Mouse (Mus musculus): Measurements from ENCODE around the gene Spg20. TPM values are rescaled to one million over a fixed set of nuclear protein-coding genes. Genes with fewer than 3 reads are reported as not detected.

Gene Spg20
- total RNA-seq, 1 experiment from 2014 or later = 48.3 TPM

DNA sequence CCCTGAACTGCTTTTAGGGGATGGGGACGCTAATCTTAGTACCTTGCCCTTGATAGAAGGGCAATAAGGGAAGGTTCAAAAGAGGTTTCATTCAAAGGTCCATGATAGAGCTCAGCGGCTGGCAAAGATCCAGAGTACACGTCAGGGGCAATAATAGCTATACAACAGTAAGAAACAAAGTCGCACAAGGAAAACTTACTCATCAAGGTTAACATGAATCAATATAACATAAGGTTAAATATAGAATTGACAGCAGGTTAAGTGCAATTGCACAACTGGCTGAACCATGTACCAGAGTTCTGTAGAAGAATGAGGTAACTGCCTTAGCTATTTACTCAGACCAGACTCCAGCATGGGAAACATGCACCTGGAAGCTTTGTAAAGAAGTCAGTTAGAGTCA is 22.6 kb upstream of the Spg20 start:
- ATAC-seq (replicated peaks in 1 of 2; ENCODE audit: insufficient read depth in 1 of 2, low FRiP score in 2 of 2, low TSS enrichment in 1 of 2, low read depth in 1 of 2, poor library complexity in 2 of 2, severe bottlenecking in 2 of 2) = no peak

DNA sequence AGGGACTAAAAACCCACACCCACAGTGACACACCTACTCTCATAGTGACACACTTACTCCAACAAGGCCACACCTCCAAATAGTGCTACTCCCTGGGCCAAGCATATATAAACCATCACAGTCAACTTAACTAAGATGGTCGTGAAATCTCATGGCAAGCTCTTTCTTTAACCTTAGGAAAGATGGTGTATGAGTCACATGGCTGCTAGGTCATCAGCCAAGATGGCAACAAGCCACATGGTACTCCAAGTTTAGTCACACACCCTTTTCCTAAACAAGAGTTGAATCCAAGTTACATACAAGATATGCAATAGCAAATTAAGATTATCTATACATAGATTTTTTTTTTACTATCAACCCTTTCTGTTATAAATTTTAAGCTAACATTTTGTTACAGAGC is 18.7 kb upstream of the Spg20 start:
- ATAC-seq (replicated peaks in 1 of 2; ENCODE audit: insufficient read depth in 1 of 2, low FRiP score in 2 of 2, low TSS enrichment in 1 of 2, low read depth in 1 of 2, poor library complexity in 2 of 2, severe bottlenecking in 2 of 2) = no peak

DNA sequence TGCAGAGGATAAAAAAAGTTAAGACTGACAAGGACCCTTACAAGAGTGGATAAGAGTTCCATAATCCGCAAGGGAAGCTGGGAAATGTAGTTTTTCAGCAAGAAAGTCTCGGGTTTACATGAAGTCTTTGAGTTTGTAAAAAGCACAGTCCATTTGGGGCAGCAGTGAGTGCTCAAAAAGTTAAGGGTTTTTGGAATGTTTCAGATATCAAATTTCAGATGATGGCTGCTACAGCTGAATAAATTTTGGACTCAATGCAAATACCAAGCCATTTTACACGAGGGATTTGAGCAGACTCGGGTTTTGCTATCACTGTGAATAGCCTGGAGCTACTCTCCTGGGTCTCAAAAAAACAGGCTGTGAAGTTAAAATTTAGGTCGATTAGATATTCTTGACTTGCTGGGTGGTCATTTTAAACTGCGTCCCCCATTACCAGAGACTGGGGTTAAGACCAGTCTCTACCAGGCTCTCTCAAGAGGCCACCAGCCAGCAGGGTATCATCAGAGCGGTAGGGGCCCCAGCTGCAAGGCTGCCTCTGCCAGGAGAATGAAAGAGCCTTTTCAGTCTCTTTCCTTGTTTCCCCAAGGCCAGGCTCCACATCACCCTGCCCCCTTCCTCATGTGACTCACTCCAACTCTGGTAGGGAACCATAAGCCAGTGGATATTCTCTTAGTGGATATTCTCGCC is 15.8 kb upstream of the Spg20 start:
- ATAC-seq (replicated peaks in 1 of 2; ENCODE audit: insufficient read depth in 1 of 2, low FRiP score in 2 of 2, low TSS enrichment in 1 of 2, low read depth in 1 of 2, poor library complexity in 2 of 2, severe bottlenecking in 2 of 2) = no peak

DNA sequence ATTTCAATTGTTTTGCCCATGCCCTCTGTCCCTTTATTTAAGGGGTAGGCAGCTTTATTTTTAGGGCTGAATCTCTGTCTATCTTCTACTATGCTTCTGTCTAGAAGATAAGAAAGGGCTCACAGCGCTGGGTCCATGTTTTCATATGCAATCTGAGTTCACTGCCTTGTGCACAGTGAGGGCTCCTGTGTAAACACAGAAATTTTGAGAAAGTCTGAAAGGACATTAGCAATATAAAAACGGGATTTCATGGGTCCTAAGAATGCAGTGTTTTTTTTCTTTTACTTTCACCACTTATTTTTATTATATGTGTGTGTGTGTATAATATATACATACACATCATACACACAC is 15.3 kb upstream of the Spg20 start:
- no peak for ATAC-seq (replicated peaks in 1 of 2; ENCODE audit: insufficient read depth in 1 of 2, low FRiP score in 2 of 2, low TSS enrichment in 1 of 2, low read depth in 1 of 2, poor library complexity in 2 of 2, severe bottlenecking in 2 of 2)

DNA sequence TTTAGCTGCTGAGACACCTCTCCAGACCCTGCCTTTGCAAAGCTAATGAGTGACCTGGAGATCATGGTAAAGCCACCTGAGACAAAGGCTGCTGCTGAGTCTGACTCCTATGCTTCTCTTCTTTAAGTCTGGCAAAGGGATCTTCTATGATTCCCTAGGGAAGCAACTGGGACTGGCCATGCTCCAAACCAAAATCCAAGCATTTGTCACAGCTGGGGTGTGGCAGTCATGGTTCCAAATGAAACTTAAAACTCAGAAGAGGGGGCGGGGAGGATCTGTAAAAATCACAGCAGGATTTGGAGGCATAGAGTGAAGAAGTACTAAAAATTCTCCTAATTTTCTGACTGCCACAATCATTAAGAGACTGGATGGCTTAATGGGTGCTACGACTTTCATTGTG is 14.7 kb upstream of the Spg20 start:
- ATAC-seq (replicated peaks in 1 of 2; ENCODE audit: insufficient read depth in 1 of 2, low FRiP score in 2 of 2, low TSS enrichment in 1 of 2, low read depth in 1 of 2, poor library complexity in 2 of 2, severe bottlenecking in 2 of 2) = no peak

DNA sequence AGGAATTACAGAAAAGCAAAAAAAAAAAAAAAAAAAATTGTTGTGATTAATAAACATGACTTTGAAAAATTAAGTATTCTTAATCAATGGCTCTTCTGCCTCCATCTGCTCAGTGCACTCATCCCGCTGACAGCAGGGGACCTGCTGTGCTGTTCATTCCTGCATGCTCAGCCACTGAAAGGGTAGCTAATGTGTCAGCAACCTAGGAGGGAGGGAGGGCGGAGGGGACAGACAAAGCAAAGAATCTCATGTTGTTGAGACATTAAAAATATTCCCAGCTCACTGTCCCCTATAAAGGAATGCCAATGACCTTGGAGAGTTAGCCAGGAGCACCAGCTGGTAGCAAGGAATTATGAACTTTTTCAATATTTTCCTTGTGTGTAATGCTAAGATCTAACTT is 13.9 kb upstream of the Spg20 start:
- ATAC-seq (replicated peaks in 1 of 2; ENCODE audit: insufficient read depth in 1 of 2, low FRiP score in 2 of 2, low TSS enrichment in 1 of 2, low read depth in 1 of 2, poor library complexity in 2 of 2, severe bottlenecking in 2 of 2) = no peak

DNA sequence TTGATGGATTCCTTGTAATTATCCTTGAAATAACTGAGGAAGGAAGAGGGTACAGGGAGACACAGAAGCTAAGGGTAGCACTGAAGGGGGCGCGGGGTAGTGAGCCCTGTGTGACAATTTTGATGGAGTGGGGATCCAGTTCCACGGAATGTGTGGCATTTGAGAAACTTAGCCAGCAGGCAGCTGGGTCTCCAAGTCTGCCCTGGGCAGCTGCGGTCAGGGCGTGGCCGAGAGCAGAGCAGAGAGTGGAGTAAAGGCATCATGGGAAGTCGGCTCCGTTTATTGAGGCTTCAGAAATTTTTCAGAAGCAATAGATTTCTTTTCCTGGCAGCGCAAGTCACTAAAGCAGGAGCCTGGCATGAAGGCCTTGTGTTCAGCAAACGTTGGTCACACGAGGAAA is 12.9 kb upstream of the Spg20 start:
- ATAC-seq (replicated peaks in 1 of 2; ENCODE audit: insufficient read depth in 1 of 2, low FRiP score in 2 of 2, low TSS enrichment in 1 of 2, low read depth in 1 of 2, poor library complexity in 2 of 2, severe bottlenecking in 2 of 2) = no peak

DNA sequence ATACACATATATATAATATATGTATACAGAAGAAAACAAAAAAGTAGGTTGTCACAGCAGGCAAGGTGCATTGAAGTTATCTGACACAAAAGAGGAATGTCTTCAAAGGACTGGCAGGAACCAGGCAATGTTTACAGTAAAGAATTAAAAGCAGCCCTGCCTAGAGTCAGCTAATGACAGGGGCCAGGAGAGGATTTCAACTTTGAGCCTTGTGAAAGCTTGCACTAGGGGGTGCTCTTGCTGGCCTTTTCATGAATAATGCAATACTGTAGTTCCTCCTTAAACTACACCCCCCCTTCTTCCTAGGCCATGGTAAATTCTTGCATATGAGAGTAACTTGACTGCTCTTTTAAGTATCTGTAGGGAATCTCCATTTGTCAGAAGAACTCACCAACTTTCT is 10.8 kb upstream of the Spg20 start:
- ATAC-seq (replicated peaks in 1 of 2; ENCODE audit: insufficient read depth in 1 of 2, low FRiP score in 2 of 2, low TSS enrichment in 1 of 2, low read depth in 1 of 2, poor library complexity in 2 of 2, severe bottlenecking in 2 of 2) = no peak

DNA sequence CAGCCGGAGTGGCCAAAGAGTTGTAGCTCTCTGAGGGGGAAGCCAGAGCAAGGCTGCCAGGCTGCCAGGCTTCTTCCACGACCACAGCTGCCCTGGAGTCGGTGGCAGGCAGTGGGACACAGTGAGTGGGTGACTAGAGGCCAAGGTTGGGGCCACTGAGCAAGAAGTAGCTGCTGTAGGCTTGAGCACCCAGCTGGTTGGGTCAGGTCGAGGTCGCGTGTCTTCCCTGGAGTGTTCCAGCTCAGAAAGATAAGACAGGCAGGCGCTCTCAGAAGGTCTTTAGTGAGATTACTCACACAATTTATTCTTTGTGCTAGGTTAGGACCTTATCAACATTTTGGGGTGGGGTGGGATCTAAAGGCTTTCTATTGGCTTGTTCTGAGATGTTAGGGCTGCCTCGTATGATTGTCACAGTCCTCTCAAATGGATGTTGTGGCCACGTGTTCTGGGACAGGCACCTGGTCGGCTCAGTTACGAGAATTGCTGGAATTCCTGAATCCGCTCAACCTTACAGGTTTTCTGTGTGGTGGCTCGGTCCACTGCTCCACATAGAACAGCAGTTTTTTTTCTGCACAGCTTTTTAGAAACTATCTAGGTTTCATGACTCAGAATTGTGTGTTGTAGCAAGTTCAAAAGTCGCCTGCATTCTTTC is 6.4 kb upstream of the Spg20 start:
- no peak for ATAC-seq (replicated peaks in 1 of 2; ENCODE audit: insufficient read depth in 1 of 2, low FRiP score in 2 of 2, low TSS enrichment in 1 of 2, low read depth in 1 of 2, poor library complexity in 2 of 2, severe bottlenecking in 2 of 2)

DNA sequence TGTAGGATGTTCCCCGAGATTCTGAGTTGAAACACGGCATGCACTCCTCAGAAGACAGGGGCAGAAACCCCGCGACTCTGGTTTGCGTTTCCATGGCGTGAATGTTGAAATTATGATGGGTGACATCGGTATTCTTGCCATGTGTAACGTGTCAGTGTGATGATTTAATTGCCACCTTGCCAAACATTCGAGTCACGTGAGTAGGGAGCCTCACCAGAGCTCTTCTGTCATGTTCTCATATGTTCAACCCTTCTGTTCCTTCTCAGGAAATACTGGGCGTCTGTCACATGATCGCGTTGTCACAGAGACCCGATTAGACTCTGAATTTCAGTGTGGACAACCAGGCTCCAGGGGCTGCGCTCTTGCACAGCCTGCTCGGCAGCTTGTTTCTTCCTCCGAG is 5.9 kb upstream of the Spg20 start:
- no peak for ATAC-seq (replicated peaks in 1 of 2; ENCODE audit: insufficient read depth in 1 of 2, low FRiP score in 2 of 2, low TSS enrichment in 1 of 2, low read depth in 1 of 2, poor library complexity in 2 of 2, severe bottlenecking in 2 of 2)

DNA sequence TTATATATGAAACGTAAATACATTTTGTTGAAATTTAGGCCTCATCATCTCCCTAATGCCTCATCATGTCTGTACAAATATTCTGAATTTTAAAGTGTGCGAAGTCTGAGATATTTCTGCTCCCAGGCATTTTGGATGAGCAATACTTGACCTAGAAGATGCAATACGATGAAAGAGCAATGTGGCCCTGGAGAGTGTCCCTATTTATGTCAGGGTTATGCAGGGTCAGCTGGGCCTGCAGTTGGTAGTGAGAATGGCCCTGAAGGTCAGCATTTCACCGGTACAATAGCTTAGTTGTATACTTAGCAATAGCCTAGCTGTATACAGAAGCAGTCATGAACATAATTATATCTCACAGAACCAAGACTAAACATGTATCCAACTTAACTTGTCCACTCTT is 2.8 kb upstream of the Spg20 start:
- ATAC-seq (replicated peaks in 1 of 2; ENCODE audit: insufficient read depth in 1 of 2, low FRiP score in 2 of 2, low TSS enrichment in 1 of 2, low read depth in 1 of 2, poor library complexity in 2 of 2, severe bottlenecking in 2 of 2) = no peak

DNA sequence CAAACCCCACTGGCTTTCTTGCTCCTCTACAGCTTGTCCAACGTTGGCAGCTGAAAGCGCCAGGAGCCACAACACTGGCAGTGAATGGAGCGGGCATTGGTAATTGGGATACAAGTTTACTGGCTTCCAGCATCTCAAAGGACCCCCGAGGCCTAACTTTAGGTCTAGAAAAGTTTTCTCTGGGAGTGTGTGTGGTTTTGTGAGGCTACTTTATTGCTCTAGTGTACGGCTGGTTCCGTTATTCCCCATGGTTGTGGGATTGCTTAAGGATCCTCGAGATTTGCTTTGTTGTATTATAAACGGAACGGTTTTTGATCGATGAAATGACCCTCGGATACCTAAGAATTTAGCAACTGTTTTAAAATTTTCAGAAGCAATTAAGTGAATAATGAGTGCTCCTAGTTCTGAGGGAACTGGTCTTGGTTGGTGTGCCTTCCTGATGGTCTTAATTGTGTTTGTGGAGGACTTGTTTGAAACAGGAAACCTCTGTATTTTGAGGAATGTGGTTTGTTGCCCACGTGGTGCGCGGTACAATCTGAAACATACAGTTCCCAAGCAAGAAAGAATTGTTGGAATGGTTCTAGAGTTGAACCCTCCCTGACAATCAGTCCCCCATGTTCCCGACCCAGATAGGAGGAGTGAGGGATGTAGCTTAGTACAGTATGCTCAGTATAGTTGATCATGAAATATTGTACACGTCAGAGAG is 955 bp downstream of the Spg20 start:
- peak; percentile 12 to 20; a peak in 1 of 4 replicates for ATAC-seq (replicated peaks in 1 of 2; ENCODE audit: insufficient read depth in 1 of 2, low FRiP score in 2 of 2, low TSS enrichment in 1 of 2, low read depth in 1 of 2, poor library complexity in 2 of 2, severe bottlenecking in 2 of 2)

DNA sequence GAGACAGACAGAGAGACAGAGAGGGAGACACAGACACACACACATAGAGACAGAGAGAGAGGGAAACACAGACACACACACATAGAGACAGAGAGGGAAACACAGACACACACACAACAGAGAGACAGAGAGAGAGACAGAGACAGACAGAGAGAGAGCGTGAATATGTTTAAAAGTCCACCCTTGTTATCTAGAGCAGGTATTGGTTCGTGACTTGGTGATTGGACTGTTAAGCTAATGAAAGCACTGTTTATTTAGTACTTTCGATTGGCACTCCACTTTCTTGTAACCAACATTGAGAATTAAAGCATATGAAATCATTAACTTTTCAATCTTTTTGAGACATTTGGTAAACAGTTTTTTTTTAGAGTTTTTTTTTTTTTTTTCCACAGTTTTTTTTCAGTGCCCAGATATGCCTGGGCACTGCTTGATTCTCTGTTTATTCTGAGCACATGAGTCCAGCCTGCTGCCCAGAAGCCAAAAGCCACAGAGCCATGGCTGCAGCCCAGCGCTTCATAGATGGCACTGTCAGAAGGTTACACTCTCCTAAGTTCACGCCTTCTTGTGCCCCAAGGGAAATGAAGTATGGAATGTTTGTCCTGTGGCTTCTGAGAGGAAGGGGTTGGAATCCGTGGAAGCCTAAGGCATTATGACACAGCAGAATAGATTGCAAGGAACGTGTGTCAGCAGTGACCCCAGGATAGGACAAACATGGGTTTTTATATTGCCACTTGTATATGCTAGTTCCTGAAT is 2.6 kb downstream of the Spg20 start:
- no peak for ATAC-seq (replicated peaks in 1 of 2; ENCODE audit: insufficient read depth in 1 of 2, low FRiP score in 2 of 2, low TSS enrichment in 1 of 2, low read depth in 1 of 2, poor library complexity in 2 of 2, severe bottlenecking in 2 of 2)

DNA sequence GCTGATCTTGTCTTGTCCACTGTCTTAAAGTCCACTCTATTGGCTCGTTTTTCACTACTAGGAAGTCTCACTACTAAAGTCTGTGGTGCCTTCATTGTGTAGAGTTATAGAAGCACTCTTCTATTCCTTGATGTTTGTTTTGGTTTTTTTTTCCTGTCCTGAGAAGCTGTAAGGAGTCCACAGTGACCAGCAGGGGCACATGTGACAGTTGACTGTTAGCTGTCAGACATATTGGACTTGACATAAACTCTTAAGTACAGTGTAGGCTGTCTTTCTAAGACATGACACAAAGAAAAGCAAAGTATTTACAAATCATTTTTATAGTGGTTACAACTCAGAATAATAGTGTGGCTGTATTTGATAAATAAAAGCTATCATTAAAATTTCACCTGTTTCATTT is 3.2 kb downstream of the Spg20 start:
- ATAC-seq (replicated peaks in 1 of 2; ENCODE audit: insufficient read depth in 1 of 2, low FRiP score in 2 of 2, low TSS enrichment in 1 of 2, low read depth in 1 of 2, poor library complexity in 2 of 2, severe bottlenecking in 2 of 2) = no peak

DNA sequence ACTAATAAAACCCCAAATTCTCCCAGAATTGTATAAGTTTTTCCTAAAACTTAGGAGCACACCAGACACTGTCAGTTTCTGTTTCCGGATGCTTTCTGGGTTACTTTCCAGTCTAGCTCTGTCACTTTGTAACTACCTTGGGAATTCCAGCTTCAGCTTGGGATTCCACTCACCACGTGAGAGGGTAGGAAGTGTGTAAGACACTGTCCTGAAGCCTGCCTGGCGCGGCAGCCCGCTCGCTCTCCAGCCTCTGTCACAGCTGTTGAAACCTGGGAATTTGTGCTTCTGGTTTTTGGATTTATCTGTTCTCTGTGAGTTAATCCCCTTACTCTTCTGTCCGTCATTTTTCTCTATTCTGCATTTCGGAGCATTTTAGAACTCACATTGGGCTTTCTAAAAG is 4.1 kb downstream of the Spg20 start:
- ATAC-seq (replicated peaks in 1 of 2; ENCODE audit: insufficient read depth in 1 of 2, low FRiP score in 2 of 2, low TSS enrichment in 1 of 2, low read depth in 1 of 2, poor library complexity in 2 of 2, severe bottlenecking in 2 of 2) = no peak

DNA sequence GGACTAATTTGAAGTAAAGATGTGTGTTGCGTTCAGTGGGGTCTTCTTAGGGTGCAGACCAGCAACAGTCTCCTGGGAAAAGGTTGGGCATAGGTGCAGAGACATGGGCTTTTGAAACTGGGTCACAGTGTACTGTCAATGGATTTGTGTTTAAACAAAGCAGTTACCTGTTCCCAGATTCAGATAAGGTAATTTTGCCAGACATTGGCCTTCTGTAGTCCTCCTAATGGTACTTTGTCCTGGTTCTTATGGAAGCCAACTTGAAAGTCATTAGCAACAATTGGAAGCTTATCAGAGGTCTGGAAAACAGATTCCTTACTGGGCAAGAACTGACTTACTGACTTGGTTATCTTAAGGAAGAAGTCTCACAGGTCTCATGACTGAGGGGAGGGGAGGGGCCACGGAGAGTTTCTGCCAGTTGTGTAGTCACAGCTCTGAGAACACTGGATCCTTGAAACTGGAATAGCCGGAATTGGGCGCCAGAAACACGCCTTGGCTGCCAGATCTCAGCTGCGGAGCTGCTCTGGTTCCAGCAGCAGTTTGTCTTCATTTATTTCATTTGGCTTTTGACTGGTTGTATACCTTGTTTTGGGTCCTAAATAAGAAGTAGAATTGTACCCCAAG is 7.5 kb downstream of the Spg20 start:
- no peak for ATAC-seq (replicated peaks in 1 of 2; ENCODE audit: insufficient read depth in 1 of 2, low FRiP score in 2 of 2, low TSS enrichment in 1 of 2, low read depth in 1 of 2, poor library complexity in 2 of 2, severe bottlenecking in 2 of 2)

DNA sequence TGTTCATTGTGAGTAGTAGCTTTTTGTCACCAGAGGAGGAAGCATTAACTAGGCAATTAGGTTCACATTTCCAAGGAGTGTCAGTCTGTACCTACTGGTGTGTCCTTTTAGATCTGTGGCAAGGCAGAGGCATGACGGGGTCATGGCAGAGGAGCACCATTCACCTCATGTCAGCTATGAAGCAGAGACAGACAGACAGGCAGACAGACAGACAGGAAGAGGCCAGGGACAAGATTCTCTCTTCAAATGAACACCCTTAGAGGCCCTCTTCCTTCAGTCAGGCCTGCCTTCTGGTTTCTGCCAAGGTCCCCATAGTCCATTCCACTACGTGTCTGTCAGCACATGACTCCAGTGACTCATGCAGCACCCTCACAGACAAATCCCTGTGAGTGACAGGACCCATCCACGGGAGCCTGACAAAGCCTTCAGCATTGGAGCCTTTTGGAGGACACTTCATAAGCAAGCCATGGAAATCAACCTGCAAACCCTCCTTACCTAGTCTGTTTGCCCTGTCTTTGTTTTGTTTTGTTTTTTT is 10.5 kb downstream of the Spg20 start:
- ATAC-seq (replicated peaks in 1 of 2; ENCODE audit: insufficient read depth in 1 of 2, low FRiP score in 2 of 2, low TSS enrichment in 1 of 2, low read depth in 1 of 2, poor library complexity in 2 of 2, severe bottlenecking in 2 of 2) = no peak

DNA sequence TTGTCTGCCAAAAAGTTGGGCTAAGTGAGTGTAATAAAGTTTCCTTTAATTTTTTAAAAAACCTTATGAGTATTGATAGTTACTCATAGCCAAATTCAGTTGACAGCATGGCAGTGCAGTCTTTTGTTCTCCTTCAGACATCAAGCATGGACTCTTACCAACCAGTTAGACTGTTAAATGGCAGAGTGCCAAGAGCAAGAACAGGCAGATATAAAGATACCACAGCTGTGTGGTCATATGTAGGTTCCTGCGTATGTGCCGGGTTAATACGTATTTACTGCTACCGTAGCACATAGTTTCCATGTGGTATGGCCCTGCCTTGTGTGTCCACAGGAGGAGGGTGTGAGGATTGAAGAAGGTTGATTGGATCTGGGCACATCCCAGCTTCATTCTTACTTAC is 11.2 kb downstream of the Spg20 start:
- ATAC-seq (replicated peaks in 1 of 2; ENCODE audit: insufficient read depth in 1 of 2, low FRiP score in 2 of 2, low TSS enrichment in 1 of 2, low read depth in 1 of 2, poor library complexity in 2 of 2, severe bottlenecking in 2 of 2) = no peak
